Mouse (Mus musculus) left cerebral cortex, adult 2 months (tissue): Measurements from ENCODE around the gene Dpp6. TPM values are rescaled to one million over a fixed set of nuclear protein-coding genes. Genes with fewer than 3 reads are reported as not detected.
A peak's percentile ranks its signal among the peaks of the same experiment; 100 is the strongest.

Experiments used
- DNase-seq, 2 experiments: peaks; one replicate each; pipeline ENCODE4 v3.0.0; 2021 to 2022; ENCODE audit warnings: low spot score in 2 of 2, mixed read lengths in 1 of 2; ENCODE audit errors: extremely low spot score in 1 of 2
- H3K27ac ChIP-seq: fragments of 200-600 bp; 2 replicates; pipeline ENCODE4 v1.8.1; 2022
- H3K4me3 ChIP-seq: fragments of 200-600 bp; 2 replicates; pipeline ENCODE4 v1.8.1; 2022
- CTCF ChIP-seq: fragments of 200-600 bp; IDR thresholded peaks from 2 replicates; pipeline ENCODE4 v1.8.1; 2022; ENCODE audit warnings: antibody characterized with exemption, mild to moderate bottlenecking, moderate library complexity
- intact Hi-C: fragments of 180-260 bp; cut with DNase I; formaldehyde crosslinking; loops from one replicate; pipeline ENCODE4 v1.15.1; 2025
- total RNA-seq, 2 experiments: library from RNA; stranded (reverse); gene quantifications; 2 replicates each; pipeline ENCODE4 v1.2.3; 2021

The Dpp6 gene
- total RNA-seq, 2 experiments from 2014 or later: 174 to 183 TPM

- Histone ChIP-seq H3K4me3 (no peak overlapping the region), H3K27ac (no peak overlapping the region)
- intact Hi-C loops: no loop called here
- TF ChIP-seq CTCF: no peak
- DNase-seq: no peak
Measured at GRCm38 (mm10) chr5:27518716-27519115, 701.7 kb downstream of the Dpp6 start.

- no peak overlapping the region for H3K4me3 ChIP-seq
- TF ChIP-seq CTCF: no peak
- no peak for DNase-seq
- intact Hi-C loops: no loop called here
- no peak overlapping the region for H3K27ac ChIP-seq
Measured at GRCm38 (mm10) chr5:27526906-27527305, 709.9 kb downstream of the Dpp6 start.

GRCm38 (mm10) chr5:27544816-27545270, 727.8 kb downstream of the Dpp6 start:
- DNase-seq: peak in 1 of 2 experiments; percentile 20
- peak; percentile 66 for TF ChIP-seq CTCF
- Histone ChIP-seq H3K27ac (no peak overlapping the region), H3K4me3 (no peak overlapping the region)
- intact Hi-C loops: loop anchor here (1.0 to 5.0 kb wide), 3 partner anchors 72 to 493 kb away; no protein-coding TSS in a partner anchor

- TF ChIP-seq CTCF: no peak
- Histone ChIP-seq H3K27ac (no peak overlapping the region), H3K4me3 (no peak overlapping the region)
- no peak for DNase-seq
- intact Hi-C loops: loop anchor here (5.0 kb wide), 1 partner anchor 497 kb away; no protein-coding TSS in a partner anchor
Measured at GRCm38 (mm10) chr5:27549291-27549690, 732.3 kb downstream of the Dpp6 start.

- no peak for DNase-seq
- intact Hi-C loops: no loop called here
- Histone ChIP-seq H3K27ac (no peak overlapping the region), H3K4me3 (no peak overlapping the region)
- no peak for TF ChIP-seq CTCF
Measured at GRCm38 (mm10) chr5:27565700-27566099, 748.7 kb downstream of the Dpp6 start.

- Histone ChIP-seq H3K4me3 (no peak overlapping the region), H3K27ac (peak overlapping the region; percentile 40)
- no peak for TF ChIP-seq CTCF
- peak in 1 of 2 experiments; percentile 24 for DNase-seq
- intact Hi-C loops: no loop called here
Measured at GRCm38 (mm10) chr5:27587970-27588758, 771.2 kb downstream of the Dpp6 start.

- no peak for DNase-seq
- TF ChIP-seq CTCF: no peak
- intact Hi-C loops: no loop called here
- Histone ChIP-seq H3K27ac (no peak overlapping the region), H3K4me3 (no peak overlapping the region)
Measured at GRCm38 (mm10) chr5:27604132-27604531, 787.1 kb downstream of the Dpp6 start.

GRCm38 (mm10) chr5:27615769-27616168, 798.8 kb downstream of the Dpp6 start:
- intact Hi-C loops: loop anchor here (1.0 to 5.0 kb wide), 3 partner anchors 73 to 566 kb away; no protein-coding TSS in a partner anchor
- TF ChIP-seq CTCF: peak; percentile 90
- Histone ChIP-seq H3K27ac (no peak overlapping the region), H3K4me3 (no peak overlapping the region)
- peak; percentile 71 to 73 for DNase-seq

- no peak for TF ChIP-seq CTCF
- no peak overlapping the region for H3K27ac ChIP-seq
- no peak overlapping the region for H3K4me3 ChIP-seq
- intact Hi-C loops: no loop called here
- no peak for DNase-seq
Measured at GRCm38 (mm10) chr5:27621811-27622210, 804.8 kb downstream of the Dpp6 start.

- intact Hi-C loops: no loop called here
- Histone ChIP-seq H3K4me3 (no peak overlapping the region), H3K27ac (no peak overlapping the region)
- TF ChIP-seq CTCF: no peak
- DNase-seq: no peak
Measured at GRCm38 (mm10) chr5:27623876-27624275, 806.9 kb downstream of the Dpp6 start.

GRCm38 (mm10) chr5:27632151-27632550, 815.1 kb downstream of the Dpp6 start:
- Histone ChIP-seq H3K4me3 (no peak overlapping the region), H3K27ac (no peak overlapping the region)
- DNase-seq: no peak
- intact Hi-C loops: no loop called here
- no peak for TF ChIP-seq CTCF

- TF ChIP-seq CTCF: no peak
- no peak overlapping the region for H3K4me3 ChIP-seq
- no peak overlapping the region for H3K27ac ChIP-seq
- DNase-seq: no peak
- intact Hi-C loops: no loop called here
Measured at GRCm38 (mm10) chr5:27635941-27636340, 818.9 kb downstream of the Dpp6 start.

- H3K27ac ChIP-seq: no peak overlapping the region
- TF ChIP-seq CTCF: no peak
- DNase-seq: no peak
- intact Hi-C loops: no loop called here
- H3K4me3 ChIP-seq: no peak overlapping the region
Measured at GRCm38 (mm10) chr5:27641876-27642275, 824.9 kb downstream of the Dpp6 start.
